Mouse (Mus musculus) kidney, postnatal 0 days (tissue): ENCODE data around the gene Oas1f. TPM values are rescaled to one million over a fixed set of nuclear protein-coding genes. Genes with fewer than 3 reads are reported as not detected.
"Not testable (repeated sequence)": the region's sequence is repeated elsewhere in the genome, so short reads cannot be mapped to it uniquely, and the experiment has no call there.

ENCODE experiments used
- ATAC-seq: fragments of 200-750 bp; cut with Nextera tagmentation; replicated peaks from 2 replicates; pipeline ENCODE4 v1.8.0; 2017; ENCODE audit warnings: low read depth, moderate number of reproducible peaks, moderate TSS enrichment, moderate library complexity; ENCODE audit not compliant: low FRiP score
- DNase-seq: peaks from one replicate; pipeline ENCODE4 v3.0.0-alpha.2; 2016; ENCODE audit warnings: low spot score
- H3K27ac ChIP-seq: fragments of 300-500 bp; sonication (generic); 2 replicates; pipeline ENCODE4 v1.5.1; 2014; ENCODE audit warnings: mild to moderate bottlenecking
- H3K27me3 ChIP-seq: fragments of 300-500 bp; sonication (generic); 2 replicates; pipeline ENCODE4 v1.6.1; 2014; ENCODE audit warnings: low read length, mixed read lengths; ENCODE audit not compliant: insufficient read depth
- H3K36me3 ChIP-seq: fragments of 300-500 bp; sonication (generic); 2 replicates; pipeline ENCODE4 v1.6.1; 2014; ENCODE audit warnings: low read length, mixed read lengths; ENCODE audit not compliant: insufficient read depth
- H3K4me1 ChIP-seq: fragments of 300-500 bp; sonication (generic); replicated peaks from 2 replicates; pipeline ENCODE4 v1.6.1; 2014; ENCODE audit warnings: antibody characterized with exemption, low read length, mixed read lengths; ENCODE audit not compliant: insufficient read depth
- H3K4me2 ChIP-seq: fragments of 300-500 bp; sonication (generic); 2 replicates; pipeline ENCODE4 v1.6.1; 2014; ENCODE audit warnings: mild to moderate bottlenecking, low read length, moderate library complexity, mixed read lengths
- H3K4me3 ChIP-seq: fragments of 300-500 bp; sonication (generic); replicated peaks from 2 replicates; pipeline ENCODE4 v1.5.1; 2014; ENCODE audit warnings: low read depth, low read length
- H3K9ac ChIP-seq: fragments of 300-500 bp; sonication (generic); 2 replicates; pipeline ENCODE4 v1.6.1; 2014; ENCODE audit warnings: low read depth, low read length
- H3K9me3 ChIP-seq: fragments of 300-500 bp; sonication (generic); replicated peaks from 2 replicates; pipeline ENCODE4 v1.6.1; 2016; ENCODE audit warnings: low read length, inconsistent platforms, mixed read lengths
- CTCF ChIP-seq: IDR thresholded peaks from 2 replicates; pipeline ENCODE4 v1.5.1; 2016; ENCODE audit warnings: antibody characterized with exemption, low read depth, mild to moderate bottlenecking, moderate library complexity
- WGBS: fragments of 180-500 bp; shearing (Covaris S2); extraction: QIAGEN DNeasy Blood & Tissue Kit; methylation state at CpG from one replicate; pipeline ENCODE4 v1.1.7; 2014; 5-methylcytosine and 5-hydroxymethylcytosine counted together
- polyA plus RNA-seq: library from polyadenylated mRNA; unstranded; fragments of >200 nt; fragmentation: Nextera tagmentation; extraction: Ambion mirVana; gene quantifications from 2 replicates; pipeline ENCODE4 v1.2.1, GENCODE M21; 2015

Oas1f gene
- polyA plus RNA-seq, 1 experiment from 2014 or later: 0.12 TPM

- TF ChIP-seq CTCF: no peak
- no peak for ATAC-seq
- H3K4me3 ChIP-seq: no peak overlapping the region
- no peaks in the 10 kb centered on the region for H3K27me3 ChIP-seq
- no peaks in the 10 kb centered on the region for H3K9me3 ChIP-seq
- 83% methylated on average over 7 of the region's 7 CpGs for WGBS
- H3K27ac ChIP-seq: no peak overlapping the region
- H3K4me2 ChIP-seq: no peak overlapping the region
- H3K4me1 ChIP-seq: no peaks in the 10 kb centered on the region
- DNase-seq: no peak
- H3K36me3 ChIP-seq: no peaks in the 10 kb centered on the region
- H3K9ac ChIP-seq: no peak overlapping the region
These were observed 22.4 kb downstream of the Oas1f start for GRCm38 (mm10) chr5:120869436-120870015.

GRCm38 (mm10) chr5:120870081-120870480 is 22.9 kb downstream of the Oas1f start:
- Histone ChIP-seq H3K9me3 (no peaks in the 10 kb centered on the region), H3K27ac (no peak overlapping the region), H3K36me3 (no peaks in the 10 kb centered on the region), H3K9ac (no peak overlapping the region), H3K4me3 (no peak overlapping the region), H3K27me3 (no peaks in the 10 kb centered on the region), H3K4me1 (no peaks in the 10 kb centered on the region), H3K4me2 (no peak overlapping the region)
- no peak for ATAC-seq
- DNase-seq: no peak
- no peak for TF ChIP-seq CTCF
- 62% methylated on average over 3 of the region's 3 CpGs for WGBS

- no peaks in the 10 kb centered on the region for H3K4me1 ChIP-seq
- H3K4me3 ChIP-seq: no peak overlapping the region
- H3K36me3 ChIP-seq: no peaks in the 10 kb centered on the region
- no peak overlapping the region for H3K9ac ChIP-seq
- DNase-seq (peak; percentile 40), ATAC-seq (peak; percentile 36; the same call in 1 of the 2 replicates)
- 37% methylated on average over 7 of the region's 7 CpGs for WGBS
- no peak overlapping the region for H3K4me2 ChIP-seq
- TF ChIP-seq CTCF: no peak
- no peaks in the 10 kb centered on the region for H3K9me3 ChIP-seq
- H3K27me3 ChIP-seq: no peaks in the 10 kb centered on the region
- H3K27ac ChIP-seq: no peak overlapping the region
These were observed 23.6 kb downstream of the Oas1f start for GRCm38 (mm10) chr5:120870782-120871181.

- H3K36me3 ChIP-seq: no peaks in the 10 kb centered on the region
- no peak overlapping the region for H3K27ac ChIP-seq
- H3K9ac ChIP-seq: no peak overlapping the region
- 29% methylated on average over 2 of the region's 2 CpGs for WGBS
- TF ChIP-seq CTCF: no peak
- H3K27me3 ChIP-seq: no peaks in the 10 kb centered on the region
- H3K4me3 ChIP-seq: no peak overlapping the region
- ATAC-seq (no peak), DNase-seq (no peak)
- no peaks in the 10 kb centered on the region for H3K4me1 ChIP-seq
- no peaks in the 10 kb centered on the region for H3K9me3 ChIP-seq
- no peak overlapping the region for H3K4me2 ChIP-seq
These were observed 24.3 kb downstream of the Oas1f start for GRCm38 (mm10) chr5:120871469-120871868.

GRCm38 (mm10) chr5:120876839-120877238 is 29.7 kb downstream of the Oas1f start:
- H3K9ac ChIP-seq, H3K27ac ChIP-seq, H3K36me3 ChIP-seq, H3K27me3 ChIP-seq, H3K4me1 ChIP-seq, H3K4me2 ChIP-seq, ATAC-seq, DNase-seq, H3K4me3 ChIP-seq, H3K9me3 ChIP-seq: not testable (repeated sequence)
- 53% methylated on average over 2 of the region's 3 CpGs for WGBS

- DNase-seq, H3K36me3 ChIP-seq, ATAC-seq, H3K9me3 ChIP-seq, H3K4me1 ChIP-seq, H3K9ac ChIP-seq, H3K27ac ChIP-seq, H3K27me3 ChIP-seq, H3K4me2 ChIP-seq, H3K4me3 ChIP-seq: not testable (repeated sequence)
- 62% methylated on average over 2 of the region's 2 CpGs for WGBS
These were observed 30.2 kb downstream of the Oas1f start for GRCm38 (mm10) chr5:120877407-120877806.

GRCm38 (mm10) chr5:120878803-120879202 is 31.6 kb downstream of the Oas1f start:
- not testable (repeated sequence) for H3K4me1 ChIP-seq, H3K4me2 ChIP-seq, DNase-seq, ATAC-seq, H3K27me3 ChIP-seq, H3K4me3 ChIP-seq, H3K27ac ChIP-seq, H3K36me3 ChIP-seq, H3K9ac ChIP-seq, H3K9me3 ChIP-seq
- 61% methylated on average over 2 of the region's 2 CpGs for WGBS

GRCm38 (mm10) chr5:120881681-120882080 is 34.5 kb downstream of the Oas1f start:
- H3K9me3 ChIP-seq, H3K9ac ChIP-seq, H3K36me3 ChIP-seq, H3K27ac ChIP-seq, H3K4me1 ChIP-seq, H3K4me2 ChIP-seq, ATAC-seq, DNase-seq, H3K27me3 ChIP-seq, H3K4me3 ChIP-seq: not testable (repeated sequence)
- 92% methylated on average over 6 of the region's 6 CpGs for WGBS

- DNase-seq: not testable (repeated sequence)
- WGBS: 22% methylated on average over 6 of the region's 9 CpGs
These were observed 40.2 kb downstream of the Oas1f start, which contains the start of gene Oas1g for GRCm38 (mm10) chr5:120887413-120887812. Oas1g (minus strand) TSS chr5:120887613.

More at GRCm38 (mm10) chr5:120887413-120887812, 40.2 kb downstream of the Oas1f start, which contains the start of gene Oas1g:
- not testable (repeated sequence) for H3K27me3 ChIP-seq, H3K36me3 ChIP-seq, H3K27ac ChIP-seq, H3K9me3 ChIP-seq, H3K4me1 ChIP-seq, H3K4me2 ChIP-seq, H3K4me3 ChIP-seq, H3K9ac ChIP-seq, ATAC-seq
